Mouse (Mus musculus): ENCODE results near the gene Slc51a.

The Slc51a gene

DNA sequence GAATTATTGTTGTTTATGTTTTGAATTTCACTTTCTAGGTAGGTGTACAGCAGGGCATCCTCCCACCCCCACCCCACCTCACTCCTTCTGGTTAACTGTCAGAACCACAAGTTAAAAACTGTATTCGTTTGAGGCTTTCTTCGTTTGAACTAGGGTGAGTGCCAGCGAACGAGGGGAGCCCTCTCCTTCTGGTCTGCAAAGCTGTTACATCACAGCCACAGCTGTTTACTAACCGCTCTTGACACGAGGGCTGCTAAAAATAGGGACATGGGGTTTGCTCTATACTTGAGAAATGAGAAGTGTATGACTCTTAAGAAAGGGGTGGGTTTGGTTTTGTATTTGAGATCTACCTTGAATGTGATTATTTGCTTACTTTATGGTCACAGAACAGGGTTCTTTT is 53.6 kb downstream of the Slc51a start:
- peak; percentile 34 for DNase-seq (ENCODE audit: extremely low read depth, low read depth)

DNA sequence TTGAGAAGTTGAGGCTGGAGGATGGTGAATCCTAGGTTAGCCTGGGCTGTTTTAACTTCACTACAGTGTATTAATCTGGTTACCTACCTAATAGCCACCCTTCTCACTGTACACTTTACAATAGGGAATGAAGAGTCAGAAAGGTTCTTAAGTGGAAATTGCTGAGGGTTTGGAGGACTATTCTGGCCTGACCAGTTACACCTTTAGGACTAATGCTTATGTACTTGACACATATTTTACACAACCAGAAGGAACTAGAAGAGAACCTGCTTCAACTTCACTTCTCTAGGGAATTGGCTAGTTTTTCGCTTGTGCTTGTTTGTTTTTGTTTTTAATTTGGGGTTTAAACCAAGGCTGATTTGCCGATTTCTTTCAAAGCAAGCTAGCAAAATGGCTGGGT is 54.5 kb downstream of the Slc51a start:
- DNase-seq (ENCODE audit: extremely low read depth, low read depth): no peak

DNA sequence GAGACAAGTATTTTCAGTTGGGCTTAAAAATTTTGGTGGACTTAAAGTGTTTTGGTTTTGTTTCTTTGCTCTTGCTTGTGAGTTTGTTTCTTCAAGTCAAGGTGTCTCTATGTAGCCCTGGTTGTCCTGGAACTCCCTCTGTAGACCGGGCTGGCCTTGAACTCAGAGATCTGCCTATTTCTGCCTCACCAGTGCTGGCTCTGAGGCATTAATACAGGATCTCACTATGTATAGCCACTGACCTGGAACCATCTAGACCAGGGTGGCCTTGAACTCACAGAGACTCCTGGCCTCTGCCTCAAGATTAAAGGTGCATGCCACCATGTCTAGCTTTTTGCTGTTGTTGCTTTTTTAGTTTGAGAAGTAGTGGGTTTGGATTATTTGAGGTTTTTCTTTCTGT is 55.8 kb downstream of the Slc51a start:
- DNase-seq (ENCODE audit: extremely low read depth, low read depth): no peak

DNA sequence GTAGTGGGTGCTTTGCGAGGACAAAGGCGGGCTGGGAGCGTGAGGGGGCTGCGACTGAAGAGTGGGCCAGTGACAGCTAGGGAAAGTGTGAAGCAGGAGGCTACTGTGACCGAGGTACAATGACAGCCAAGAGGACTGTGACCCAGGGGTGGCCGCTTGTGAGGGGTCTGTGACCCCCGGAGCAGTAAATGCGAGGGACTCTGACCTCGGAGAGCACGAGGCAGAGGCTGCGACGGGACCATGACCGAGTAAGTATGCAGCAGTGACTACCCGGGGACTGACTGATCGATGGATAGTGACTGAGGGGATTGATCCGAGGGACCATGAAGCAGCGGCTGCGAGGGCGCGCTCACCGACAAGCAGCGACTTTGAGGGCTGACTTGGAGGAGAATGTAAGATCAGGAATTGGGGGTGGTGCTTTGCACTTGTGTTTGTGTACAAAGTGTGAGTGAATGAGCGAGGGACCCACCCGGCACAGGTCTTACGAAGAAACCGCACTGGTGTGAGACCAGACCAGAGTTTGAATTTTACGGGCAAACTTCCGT is 56.6 kb downstream of the Slc51a start:
- no peak for DNase-seq (ENCODE audit: extremely low read depth, low read depth)

DNA sequence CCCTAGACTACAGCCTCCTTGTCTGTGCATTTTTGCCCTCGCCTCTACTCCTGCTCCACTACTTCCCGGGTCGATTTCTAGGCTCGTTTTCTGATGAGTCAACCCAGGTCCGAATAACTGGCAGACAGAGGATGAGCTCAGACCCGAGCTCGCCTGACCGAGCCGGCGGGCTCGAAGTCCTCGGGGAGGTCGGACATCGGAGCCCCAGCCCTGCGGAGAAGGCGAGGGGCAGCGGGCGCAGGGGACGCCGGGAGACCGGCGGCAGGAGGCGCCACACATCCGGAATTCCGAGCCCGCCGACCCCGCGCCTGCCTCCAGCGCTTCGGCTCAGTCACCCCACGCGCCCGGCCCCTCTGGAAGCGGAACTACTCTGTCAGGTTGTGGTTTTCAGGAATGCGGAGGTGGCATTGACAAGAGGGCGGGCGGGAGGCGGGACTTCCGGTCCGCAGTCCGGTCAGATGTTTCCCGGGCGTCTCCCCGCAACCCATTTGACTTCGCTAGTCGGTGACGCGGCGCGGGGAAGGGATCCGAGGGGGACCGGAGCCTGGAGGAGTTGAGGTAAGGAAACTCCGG is 57.1 kb downstream of the Slc51a start, which contains the start of gene Pcyt1a:
Gene Pcyt1a (plus strand): TSS at position 448 of the 573 bp plus-strand sequence.
- DNase-seq (ENCODE audit: extremely low read depth, low read depth): peak; percentile 87

DNA sequence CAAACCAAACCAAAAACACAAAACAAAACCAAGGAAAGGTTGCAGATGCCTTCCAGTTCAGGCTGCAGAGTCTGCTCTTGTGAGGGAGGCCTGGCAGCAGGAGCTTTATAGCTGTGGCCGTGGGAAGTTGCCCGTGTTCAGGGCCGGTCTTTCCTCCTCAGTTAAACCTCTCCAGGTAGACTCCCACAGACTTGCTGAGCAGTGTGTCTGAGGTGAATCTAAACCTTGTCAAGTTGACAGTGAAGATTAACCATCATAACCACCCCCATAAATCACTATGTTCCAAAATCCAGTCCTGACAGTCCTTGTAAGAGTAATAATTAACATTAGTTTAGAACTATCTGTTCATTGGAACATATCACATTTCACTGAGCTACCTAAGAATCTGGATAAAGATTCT is 60.2 kb downstream of the Slc51a start:
- DNase-seq (ENCODE audit: extremely low read depth, low read depth): no peak

All from MEL-GATA-1-ER (cell line).